Mouse (Mus musculus) adrenal gland, adult 10 weeks (tissue): Measurements from ENCODE around the gene Fmnl1. TPM values are rescaled to one million over a fixed set of nuclear protein-coding genes. Genes with fewer than 3 reads are reported as not detected.

Experiments used
- polyA plus RNA-seq: library from polyadenylated mRNA; stranded (reverse); fragments of 350-450 nt; fragmentation: Illumina TruSeq; extraction: RNeasy Lipid Tissue Mini Kit (QIAGEN cat#74804); gene quantifications from one replicate; pipeline ENCODE4 v1.2.3, GENCODE M21; 2014; ENCODE audit warnings: low read depth, low replicate concordance

Gene Fmnl1
- 2.2 TPM for polyA plus RNA-seq

DNA sequence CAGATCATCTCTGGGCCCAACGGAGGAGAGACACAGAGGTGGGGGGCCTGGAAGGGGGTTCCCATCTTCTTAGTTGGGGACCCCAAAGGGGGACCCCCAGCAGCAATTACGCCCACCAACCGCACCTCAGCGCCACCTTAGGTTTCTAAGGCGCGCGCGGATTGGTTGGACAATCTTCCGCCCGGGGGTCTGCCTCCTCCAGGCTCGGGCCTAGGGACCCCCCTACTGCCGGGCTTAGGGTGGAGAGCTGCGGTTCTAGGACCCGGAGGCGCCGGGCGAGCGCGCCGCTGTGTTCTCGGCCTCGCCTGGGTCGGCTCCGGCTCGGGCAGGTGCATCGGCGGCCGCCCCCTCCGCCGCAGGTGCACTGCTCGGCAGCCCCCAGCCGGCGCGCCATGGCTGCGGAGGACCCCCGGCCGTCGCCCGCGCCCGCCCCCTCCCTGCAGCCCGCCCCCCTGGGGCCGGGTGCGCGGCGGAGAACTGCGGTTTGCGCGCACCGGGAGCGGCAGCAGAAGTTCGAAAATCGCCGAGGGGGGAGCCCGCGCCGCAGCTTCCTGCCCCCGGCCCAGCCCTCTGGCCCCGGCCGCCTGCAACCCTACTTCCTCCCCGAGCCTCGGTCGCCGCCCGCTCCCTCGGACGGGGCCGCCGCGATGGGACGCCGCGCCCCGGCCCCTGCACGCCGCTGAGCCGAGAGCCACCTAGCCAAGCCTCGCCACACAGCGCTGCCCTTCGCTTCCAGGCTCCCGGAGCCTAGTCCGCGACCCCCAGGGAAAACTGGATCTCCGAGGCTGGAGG lies at the start of gene Fmnl1:
Fmnl1 (plus strand) TSS at position 614 of the 792 bp plus-strand sequence.

DNA sequence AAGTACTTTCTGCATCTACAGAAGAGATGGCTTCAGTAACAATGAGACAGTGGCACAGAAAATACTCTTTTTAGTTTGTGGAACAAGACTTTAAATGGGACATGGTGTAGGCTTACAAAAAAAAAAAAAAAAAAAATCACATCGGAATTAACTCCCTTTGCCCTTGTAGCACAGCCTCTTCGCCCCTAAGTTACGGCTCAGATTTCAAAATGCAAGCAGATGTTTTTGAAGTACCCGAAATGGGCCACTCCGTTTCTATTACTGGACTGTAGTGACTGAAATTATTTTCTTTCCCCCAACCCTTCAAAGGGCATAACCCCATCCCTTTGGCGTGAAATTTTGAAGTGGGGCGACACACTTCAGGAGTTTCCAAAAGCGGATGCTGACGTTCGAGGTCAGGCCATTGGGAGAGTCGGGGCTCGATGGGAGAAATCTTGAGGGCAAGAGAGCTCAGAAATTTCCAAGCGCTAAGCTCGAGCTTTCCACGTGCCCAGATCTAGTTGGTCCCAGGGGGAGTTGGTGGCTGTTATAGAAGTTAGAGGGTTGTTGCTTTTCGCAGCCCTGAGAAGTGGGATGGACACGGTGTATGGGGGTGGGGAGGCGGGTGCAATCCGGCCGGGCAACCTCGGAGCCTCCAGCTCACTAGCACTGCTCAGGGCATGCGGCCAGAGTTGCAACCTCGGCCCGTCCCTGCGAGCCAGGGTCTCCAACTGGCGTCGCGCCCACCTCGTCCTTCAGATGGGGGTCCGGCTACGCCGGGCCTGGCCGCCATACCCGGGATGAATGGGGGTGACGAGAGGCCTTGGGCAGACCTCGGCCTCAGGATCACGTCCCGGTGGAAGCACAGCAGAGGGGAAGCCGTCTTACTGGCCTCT lies 39.0 kb upstream of the Fmnl1 start, which contains the start of gene Hexim2:
Hexim2 (plus strand) TSS at position 729 of the 875 bp plus-strand sequence.

DNA sequence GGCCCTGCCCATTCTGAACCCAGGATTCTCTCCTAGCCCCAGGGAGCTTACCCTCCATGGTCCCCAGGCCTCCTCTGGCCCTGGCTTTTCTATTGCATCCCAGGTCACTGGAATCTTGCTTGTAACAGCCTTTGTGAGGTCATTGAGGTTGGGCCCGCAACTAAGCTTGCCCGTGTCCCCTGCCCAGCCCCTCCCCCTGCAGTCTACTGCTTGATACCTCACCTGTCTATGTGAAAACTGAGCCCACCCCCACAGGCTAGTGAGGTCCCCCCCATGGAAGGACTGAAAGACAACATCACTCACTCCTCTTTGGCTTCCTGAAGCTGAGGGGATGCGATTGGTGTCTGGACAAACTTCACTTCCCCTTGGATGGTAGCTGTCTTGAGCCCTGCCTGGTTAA lies 37.6 kb downstream of the Fmnl1 start, which contains the start of gene 1700023F06Rik:
1700023F06Rik (minus strand) TSS at position 101 of the 400 bp plus-strand sequence.

DNA sequence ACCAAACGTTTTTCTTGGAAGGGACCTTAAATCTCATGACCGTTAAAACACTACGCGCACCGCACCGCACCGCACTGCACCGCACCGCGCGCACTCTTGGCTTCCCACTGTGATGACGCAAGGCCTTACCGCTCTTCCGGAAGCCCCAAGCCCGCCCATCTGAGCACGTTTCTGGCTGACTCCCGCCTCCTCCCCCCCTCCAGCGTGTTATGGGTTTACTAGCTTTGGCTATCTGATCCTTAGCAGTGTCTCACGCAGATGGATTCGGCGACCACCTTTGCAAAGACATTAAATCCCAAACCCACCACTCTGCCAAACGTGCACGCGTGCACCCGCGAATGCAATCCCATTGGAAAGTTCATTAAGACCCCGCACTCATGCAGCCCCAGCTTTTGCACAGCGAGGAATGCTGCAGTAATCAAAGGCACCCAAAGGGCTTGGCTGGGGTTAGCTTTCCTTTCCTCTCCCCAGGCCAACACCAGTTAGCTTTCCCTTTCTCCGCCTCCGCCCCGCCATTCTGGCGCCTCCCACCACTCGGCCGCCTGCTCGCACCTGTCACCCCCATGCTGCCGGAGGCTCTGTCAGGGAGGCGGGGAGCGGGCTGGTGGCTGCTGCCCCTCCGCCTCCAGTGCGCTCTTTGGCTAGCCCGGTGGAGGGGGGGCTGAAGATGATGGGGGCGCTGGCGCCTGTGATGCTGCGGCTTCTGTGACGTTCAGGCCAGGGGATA lies 47.0 kb downstream of the Fmnl1 start, which contains the start of gene Spata32:
Spata32 (minus strand) TSS at position 643 of the 727 bp plus-strand sequence.

Other genes starting within 250 kb of the Fmnl1 start
- gene Kif18b, start 246.0 kb upstream of the Fmnl1 start, polyA plus RNA-seq: not detected
- gene C1ql1, start 224.4 kb upstream of the Fmnl1 start, polyA plus RNA-seq: 0.41 TPM
- gene Nmt1, start 142.9 kb upstream of the Fmnl1 start, polyA plus RNA-seq: 18.6 TPM
- 20.1 TPM for gene Dcakd, start 142.8 kb upstream of the Fmnl1 start, polyA plus RNA-seq
- not detected for gene Plcd3, start 69.4 kb upstream of the Fmnl1 start, polyA plus RNA-seq
- 7.2 TPM for gene Acbd4, start 69.4 kb upstream of the Fmnl1 start, polyA plus RNA-seq
- gene Hexim1, start 54.9 kb upstream of the Fmnl1 start, polyA plus RNA-seq: 73.2 TPM
- gene Hexim2, start 38.7 kb upstream of the Fmnl1 start, polyA plus RNA-seq: 0.58 TPM
- gene 1700023F06Rik, start 37.5 kb downstream of the Fmnl1 start, polyA plus RNA-seq: not detected
- gene Spata32, start 47.3 kb downstream of the Fmnl1 start, polyA plus RNA-seq: not detected
- not detected for gene Map3k14, start 96.4 kb downstream of the Fmnl1 start, polyA plus RNA-seq
- 0.23 TPM for gene Arhgap27, start 192.6 kb downstream of the Fmnl1 start, polyA plus RNA-seq
- 2.6 TPM for gene Plekhm1, start 241.6 kb downstream of the Fmnl1 start, polyA plus RNA-seq